In genomic region chr10:14115846-14116245, GRCm38 (mm10) we compare ENCODE assay signal across 28 mouse cellular contexts.
DNase-seq lines count a peak whose midpoint lies in the region; ATAC-seq lines count a peak whose summit lies in the region.
"Had no signal": no experiment of that assay in that cellular context is flagged by ENCODE, and none has a peak within 500 bp of the region (broad histone marks: within the 10 kb centered on the region; RNA-seq: fewer than 3 reads in every experiment).

No protein-coding gene starts in this region.

- WGBS in heart, embryonic 11.5 days (ENCODE audit: insufficient replicate concordance), result 50% methylated on average over 4 of the region's 4 CpGs
- 91% methylated on average over 4 of the region's 4 CpGs for WGBS in midbrain, embryonic 14.5 days

- peak; percentile 4 for DNase-seq in thymus, postnatal 0 days (ENCODE audit: low spot score)
- DNase-seq in thymus, postnatal 25 days, result no peak
- DNase-seq in induced T-regulatory cell, adult 2 months (ENCODE audit: low read depth), result peak; percentile 72
- DNase-seq in midbrain, embryonic 14.5 days, result no peak
- DNase-seq in right cerebral cortex, adult 18-20 months, result no peak
- DNase-seq: adrenal gland, postnatal 25 days; cerebellum, adult 18-20 months; cerebellum, postnatal 14 days; gastrocnemius, postnatal 10 days; kidney, adult 18-20 months; kidney, postnatal 25 days; liver, embryonic 13.5 days; lung, adult 18-20 months; lung, postnatal 10 days; thymus, postnatal 14 days had no signal

- no peaks in the 10 kb centered on the region for H3K27me3 ChIP-seq in heart, embryonic 11.5 days (ENCODE audit: control insufficient read depth, insufficient read depth, low read length)
- no peaks in the 10 kb centered on the region for H3K27me3 ChIP-seq in midbrain, embryonic 14.5 days (ENCODE audit: control insufficient read depth, insufficient read depth, low read length)
- H3K27me3 ChIP-seq: forebrain, embryonic 12.5 days; heart, embryonic 15.5 days; hindbrain, embryonic 12.5 days; kidney, embryonic 15.5 days; limb, embryonic 15.5 days; liver, embryonic 13.5 days; midbrain, embryonic 15.5 days; neural tube, embryonic 12.5 days; Patski; stomach, embryonic 15.5 days had no signal

- H3K9me3 ChIP-seq in heart, embryonic 11.5 days (replicated peaks; ENCODE audit: control insufficient read depth, low read length), result no peaks in the 10 kb centered on the region
- no peaks in the 10 kb centered on the region for H3K9me3 ChIP-seq in midbrain, embryonic 14.5 days (ENCODE audit: control insufficient read depth, low read length)
- H3K9me3 ChIP-seq: forebrain, embryonic 12.5 days; heart, embryonic 15.5 days; hindbrain, embryonic 12.5 days; kidney, embryonic 15.5 days; limb, embryonic 10.5 days; limb, embryonic 15.5 days; liver, embryonic 13.5 days; midbrain, embryonic 15.5 days; neural tube, embryonic 12.5 days; stomach, embryonic 15.5 days had no signal

- no peak overlapping the region for H3K9ac ChIP-seq in heart, embryonic 11.5 days (ENCODE audit: low read depth, low read length)
- no peak overlapping the region for H3K9ac ChIP-seq in midbrain, embryonic 14.5 days (replicated peaks; ENCODE audit: low read length)
- H3K9ac ChIP-seq: forebrain, embryonic 12.5 days; heart, embryonic 15.5 days; hindbrain, embryonic 12.5 days; kidney, embryonic 15.5 days; limb, embryonic 15.5 days; liver, embryonic 13.5 days; midbrain, embryonic 15.5 days; neural tube, embryonic 12.5 days; stomach, embryonic 15.5 days had no signal

- H3K36me3 ChIP-seq in heart, embryonic 11.5 days (ENCODE audit: control insufficient read depth, insufficient read depth, low read length), result no peaks in the 10 kb centered on the region
- H3K36me3 ChIP-seq in midbrain, embryonic 14.5 days (ENCODE audit: control insufficient read depth, insufficient read depth, low read length), result no peaks in the 10 kb centered on the region
- H3K36me3 ChIP-seq: forebrain, embryonic 12.5 days; heart, embryonic 15.5 days; hindbrain, embryonic 12.5 days; kidney, embryonic 15.5 days; limb, embryonic 10.5 days; limb, embryonic 15.5 days; liver, embryonic 13.5 days; midbrain, embryonic 15.5 days; neural tube, embryonic 12.5 days; stomach, embryonic 15.5 days had no signal

- H3K4me1 ChIP-seq in heart, embryonic 11.5 days (ENCODE audit: control insufficient read depth, insufficient read depth, low read length), result peaks cover 4% of the 10 kb centered on the region; the same call in 1 of the 2 replicates
- H3K4me1 ChIP-seq in midbrain, embryonic 14.5 days (ENCODE audit: control insufficient read depth, insufficient read depth, low read length), result no peaks in the 10 kb centered on the region
- H3K4me1 ChIP-seq: forebrain, embryonic 12.5 days; heart, embryonic 15.5 days; hindbrain, embryonic 12.5 days; kidney, embryonic 15.5 days; limb, embryonic 10.5 days; limb, embryonic 15.5 days; liver, embryonic 13.5 days; midbrain, embryonic 15.5 days; neural tube, embryonic 12.5 days; stomach, embryonic 15.5 days had no signal

- H3K27ac ChIP-seq in heart, embryonic 11.5 days (ENCODE audit: low read depth, low read length), result no peak overlapping the region
- H3K27ac ChIP-seq in midbrain, embryonic 14.5 days (replicated peaks; ENCODE audit: low read depth, low read length), result no peak overlapping the region
- H3K27ac ChIP-seq: forebrain, embryonic 12.5 days; heart, embryonic 15.5 days; hindbrain, embryonic 12.5 days; kidney, embryonic 15.5 days; limb, embryonic 10.5 days; limb, embryonic 15.5 days; liver, embryonic 13.5 days; midbrain, embryonic 15.5 days; neural tube, embryonic 12.5 days; stomach, embryonic 15.5 days had no signal

- no peak overlapping the region for H3K4me3 ChIP-seq in heart, embryonic 11.5 days (ENCODE audit: low read depth, low read length)
- no peak overlapping the region for H3K4me3 ChIP-seq in midbrain, embryonic 14.5 days (replicated peaks; ENCODE audit: low read depth, low read length)
- H3K4me3 ChIP-seq: erythroblast, embryonic 14.5 days; forebrain, embryonic 12.5 days; heart, embryonic 15.5 days; hindbrain, embryonic 12.5 days; kidney, embryonic 15.5 days; limb, embryonic 10.5 days; limb, embryonic 15.5 days; liver, embryonic 13.5 days; midbrain, embryonic 15.5 days; neural tube, embryonic 12.5 days; stomach, embryonic 15.5 days had no signal

- ATAC-seq in CD4-positive, CD25-positive, alpha-beta regulatory T cell, adult 4 months, result peak; percentile 79
- no peak for ATAC-seq in heart, embryonic 11.5 days (replicated peaks; ENCODE audit: insufficient number of reproducible peaks, low FRiP score, low TSS enrichment)
- ATAC-seq in midbrain, embryonic 14.5 days (ENCODE audit: low FRiP score, low TSS enrichment), result no peak
- ATAC-seq: midbrain, embryonic 15.5 days; Patski had no signal

- H3K4me2 ChIP-seq in heart, embryonic 11.5 days, result no peak overlapping the region
- H3K4me2 ChIP-seq in midbrain, embryonic 14.5 days (ENCODE audit: low read length), result no peak overlapping the region
- H3K4me2 ChIP-seq: forebrain, embryonic 12.5 days; heart, embryonic 15.5 days; hindbrain, embryonic 12.5 days; kidney, embryonic 15.5 days; limb, embryonic 15.5 days; liver, embryonic 13.5 days; midbrain, embryonic 15.5 days; neural tube, embryonic 12.5 days; stomach, embryonic 15.5 days had no signal

Comparison
In these comparisons a context has a peak if more than half of its experiments do, and no peak if none do; other contexts are left out.
1. DNase-seq: peak in thymus, postnatal 0 days (single experiment) and induced T-regulatory cell, adult 2 months (single experiment); none in thymus, postnatal 25 days (single experiment), midbrain, embryonic 14.5 days (single experiment) and right cerebral cortex, adult 18-20 months (single experiment).